ENCODE assay signal across 38 mouse cellular contexts in genomic region chr2:173713241-173713640, GRCm38 (mm10). TPM values are rescaled to one million over a fixed set of nuclear protein-coding genes. Genes with fewer than 3 reads are reported as not detected.
DNase-seq lines count a peak whose midpoint lies in the region; ATAC-seq lines count a peak whose summit lies in the region.
"Had no signal": no experiment of that assay in that cellular context is flagged by ENCODE, and none has a peak within 500 bp of the region (broad histone marks: within the 10 kb centered on the region; RNA-seq: fewer than 3 reads in every experiment).

No protein-coding gene starts in this region.

- intact Hi-C loops in left cerebral cortex, postnatal 14 days (cut with DNase I): no loop called here

- H3K27ac ChIP-seq in intestine, embryonic 14.5 days (ENCODE audit: low read depth): peak overlapping the region; percentile 34; the same call in 1 of the 2 replicates
- no peak overlapping the region for H3K27ac ChIP-seq in intestine, embryonic 16.5 days (ENCODE audit: low read length)
- H3K27ac ChIP-seq in hindbrain, embryonic 13.5 days: peak overlapping the region; percentile 75
- H3K27ac ChIP-seq: embryonic facial prominence, embryonic 15.5 days; heart, adult 2 months; heart, embryonic 13.5 days; limb, embryonic 12.5 days; liver, embryonic 15.5 days had no signal

- no peaks in the 10 kb centered on the region for H3K9me3 ChIP-seq in intestine, embryonic 14.5 days (ENCODE audit: control insufficient read depth, low read length)
- H3K9me3 ChIP-seq in intestine, embryonic 16.5 days (ENCODE audit: control insufficient read depth, low read length): no peaks in the 10 kb centered on the region
- no peaks in the 10 kb centered on the region for H3K9me3 ChIP-seq in hindbrain, embryonic 13.5 days
- H3K9me3 ChIP-seq: embryonic facial prominence, embryonic 10.5 days; embryonic facial prominence, embryonic 15.5 days; forebrain, embryonic 12.5 days; G1E; heart, embryonic 13.5 days; limb, embryonic 12.5 days; liver, embryonic 15.5 days had no signal

- no peaks in the 10 kb centered on the region for H3K36me3 ChIP-seq in intestine, embryonic 14.5 days (ENCODE audit: control insufficient read depth, insufficient read depth, low read length)
- no peaks in the 10 kb centered on the region for H3K36me3 ChIP-seq in intestine, embryonic 16.5 days (ENCODE audit: control insufficient read depth, insufficient read depth, low read length)
- no peaks in the 10 kb centered on the region for H3K36me3 ChIP-seq in hindbrain, embryonic 13.5 days
- H3K36me3 ChIP-seq: forebrain, embryonic 12.5 days had no signal

- no peaks in the 10 kb centered on the region for H3K27me3 ChIP-seq in intestine, embryonic 14.5 days (replicated peaks; ENCODE audit: control insufficient read depth, insufficient read depth, low read length)
- no peaks in the 10 kb centered on the region for H3K27me3 ChIP-seq in intestine, embryonic 16.5 days (replicated peaks; ENCODE audit: control insufficient read depth, insufficient read depth, low read length)
- H3K27me3 ChIP-seq in hindbrain, embryonic 13.5 days: no peaks in the 10 kb centered on the region
- H3K27me3 ChIP-seq: embryonic facial prominence, embryonic 15.5 days; forebrain, embryonic 12.5 days; heart, embryonic 13.5 days; limb, embryonic 12.5 days; liver, embryonic 15.5 days had no signal

- no peak for ATAC-seq in intestine, embryonic 14.5 days (replicated peaks; ENCODE audit: low FRiP score, low TSS enrichment, low read depth)
- no peak for ATAC-seq in intestine, embryonic 16.5 days
- no peak for ATAC-seq in hindbrain, embryonic 13.5 days (ENCODE audit: low FRiP score)
- ATAC-seq: forebrain, postnatal 0 days; intestine, postnatal 0 days had no signal

- no peak overlapping the region for H3K9ac ChIP-seq in intestine, embryonic 14.5 days (ENCODE audit: low read length)
- H3K9ac ChIP-seq in intestine, embryonic 16.5 days (ENCODE audit: low read depth, low read length): no peak overlapping the region
- H3K9ac ChIP-seq in hindbrain, embryonic 13.5 days: no peak overlapping the region
- H3K9ac ChIP-seq: embryonic facial prominence, embryonic 15.5 days; forebrain, embryonic 12.5 days; forebrain, postnatal 0 days; heart, embryonic 13.5 days; limb, embryonic 12.5 days; liver, embryonic 15.5 days; lung, embryonic 14.5 days had no signal

- no peak overlapping the region for H3K4me2 ChIP-seq in intestine, embryonic 14.5 days (ENCODE audit: low read length)
- no peak overlapping the region for H3K4me2 ChIP-seq in intestine, embryonic 16.5 days (ENCODE audit: low read depth, low read length)
- H3K4me2 ChIP-seq in hindbrain, embryonic 13.5 days: no peak overlapping the region
- H3K4me2 ChIP-seq: embryonic facial prominence, embryonic 15.5 days; forebrain, embryonic 12.5 days; heart, embryonic 13.5 days; limb, embryonic 12.5 days; liver, embryonic 15.5 days; lung, embryonic 14.5 days had no signal

- DNase-seq in adrenal gland, adult (ENCODE audit: inconsistent age in 2 of 2, low spot score in 1 of 2): peak; percentile 49 to 80
- no peak for DNase-seq in adrenal gland, adult 18-20 months (ENCODE audit: low spot score in 2 of 2)
- DNase-seq in intestine, embryonic 14.5 days (ENCODE audit: low spot score): no peak
- DNase-seq in 3T3-L1 (ENCODE audit: low read depth, low spot score): peak; percentile 26
- no peak for DNase-seq in left cerebral cortex, postnatal 14 days (ENCODE audit: low spot score in 2 of 2)
- no peak for DNase-seq in embryo, embryonic 10.5 days (ENCODE audit: low spot score)
- DNase-seq: cerebellum, adult 18-20 months; forebrain, postnatal 0 days; heart, adult 2 months; heart, postnatal 10 days; kidney, postnatal 14 days; lung, postnatal 14 days; right cerebral cortex, adult 18-20 months; thymus, adult 2 months; thymus, postnatal 36 days had no signal

- H3K4me3 ChIP-seq in intestine, embryonic 14.5 days (ENCODE audit: low read depth, low read length): no peak overlapping the region
- H3K4me3 ChIP-seq in intestine, embryonic 16.5 days (ENCODE audit: low read length): no peak overlapping the region
- H3K4me3 ChIP-seq in hindbrain, embryonic 13.5 days: no peak overlapping the region
- H3K4me3 ChIP-seq: embryonic facial prominence, embryonic 10.5 days; embryonic facial prominence, embryonic 15.5 days; forebrain, embryonic 12.5 days; heart, adult 2 months; heart, embryonic 13.5 days; limb, embryonic 12.5 days; liver, embryonic 15.5 days had no signal

- WGBS in intestine, embryonic 14.5 days: 66% methylated on average over 4 of the region's 4 CpGs
- 82% methylated on average over 4 of the region's 4 CpGs for WGBS in intestine, embryonic 16.5 days
- 72% methylated on average over 4 of the region's 4 CpGs for WGBS in hindbrain, embryonic 13.5 days

- peaks cover 9% of the 10 kb centered on the region for H3K4me1 ChIP-seq in intestine, embryonic 14.5 days (replicated peaks; ENCODE audit: control insufficient read depth, insufficient read depth, low read length)
- peaks cover 4% of the 10 kb centered on the region for H3K4me1 ChIP-seq in intestine, embryonic 16.5 days (ENCODE audit: control insufficient read depth, insufficient read depth, low read length)
- peaks cover 35% of the 10 kb centered on the region for H3K4me1 ChIP-seq in hindbrain, embryonic 13.5 days (replicated peaks)
- H3K4me1 ChIP-seq: embryonic facial prominence, embryonic 15.5 days; heart, embryonic 13.5 days; liver, embryonic 15.5 days had no signal

RNA-seq across cellular contexts. Expression of gene 1700010B08Rik, which starts 6.0 kb away (rescaled TPM):
- not detected for total RNA-seq in adrenal gland, adult 18-20 months (2021)
- polyA plus RNA-seq in intestine, embryonic 14.5 days (2014; fragmentation: Nextera tagmentation; extraction: Ambion mirVana): not detected in 2 replicates
- not detected in 2 replicates for polyA plus RNA-seq in intestine, embryonic 16.5 days (2015; fragmentation: Nextera tagmentation; extraction: Ambion mirVana)
- not detected in 2 replicates for polyA plus RNA-seq in hindbrain, embryonic 13.5 days (2015; fragmentation: Nextera tagmentation; extraction: Ambion mirVana)
- total RNA-seq in left cerebral cortex, postnatal 14 days (2021): not detected
- total RNA-seq: forebrain, postnatal 0 days; G1E; gastrocnemius, adult 8-10 months; gastrocnemius, postnatal 4 days; heart, adult 2 months; heart, postnatal 10 days; hematopoietic stem cell, adult 5-6 weeks; layer of hippocampus, adult 18-20 months; layer of hippocampus, postnatal 10 days; left cerebral cortex, adult 18-20 months; left cerebral cortex, postnatal 25 days; liver, adult 2 months had no signal
- polyA plus RNA-seq: brain, embryonic 14.5 days; cortical plate, adult 2 months; embryonic facial prominence, embryonic 10.5 days; embryonic facial prominence, embryonic 15.5 days; forebrain, embryonic 12.5 days; forebrain, postnatal 0 days; G1E; heart, embryonic 13.5 days; intestine, postnatal 0 days; kidney, embryonic 14.5 days; limb, embryonic 12.5 days; liver, adult 2 months; liver, embryonic 15.5 days; lung, embryonic 14.5 days; neural tube, embryonic 11.5 days; thymus, adult 2 months had no signal

RNA-seq across cellular contexts. Expression of gene Vapb, which starts 24.1 kb away (rescaled TPM):
- total RNA-seq in adrenal gland, adult 18-20 months (2021): 100 to 1,000 TPM; 162 to 176 TPM
- 10.5 and 11.7 TPM in 2 replicates for polyA plus RNA-seq in intestine, embryonic 14.5 days (2014; fragmentation: Nextera tagmentation; extraction: Ambion mirVana)
- 16.2 and 19.6 TPM in 2 replicates for polyA plus RNA-seq in intestine, embryonic 16.5 days (2015; fragmentation: Nextera tagmentation; extraction: Ambion mirVana)
- 11.7 and 13.3 TPM in 2 replicates for polyA plus RNA-seq in hindbrain, embryonic 13.5 days (2015; fragmentation: Nextera tagmentation; extraction: Ambion mirVana)
- total RNA-seq in left cerebral cortex, postnatal 14 days (2021): 100 to 1,000 TPM; 103 to 124 TPM

RNA-seq across cellular contexts. Expression of gene Rab22a, which starts 53.7 kb away (rescaled TPM):
- 10 to 100 TPM; 28.0 to 38.0 TPM for total RNA-seq in adrenal gland, adult 18-20 months (2021)
- 33.0 and 34.5 TPM in 2 replicates for polyA plus RNA-seq in intestine, embryonic 14.5 days (2014; fragmentation: Nextera tagmentation; extraction: Ambion mirVana)
- polyA plus RNA-seq in intestine, embryonic 16.5 days (2015; fragmentation: Nextera tagmentation; extraction: Ambion mirVana): 31.2 and 32.4 TPM in 2 replicates
- 34.7 and 36.8 TPM in 2 replicates for polyA plus RNA-seq in hindbrain, embryonic 13.5 days (2015; fragmentation: Nextera tagmentation; extraction: Ambion mirVana)
- total RNA-seq in left cerebral cortex, postnatal 14 days (2021): 10 to 100 TPM; 25.2 to 27.2 TPM

Comparison
In these comparisons a context has a peak if more than half of its experiments do, and no peak if none do; other contexts are left out.
1. DNase-seq: peak in adrenal gland, adult (2 of 2) and 3T3-L1 (single experiment); none in adrenal gland, adult 18-20 months (0 of 2), intestine, embryonic 14.5 days (single experiment), left cerebral cortex, postnatal 14 days (0 of 2) and embryo, embryonic 10.5 days (single experiment).